Mouse (Mus musculus) right cerebral cortex, postnatal 36 days (tissue): ENCODE measurements around the gene Tesk2.
"Not testable (repeated sequence)": the region's sequence is repeated elsewhere in the genome, so short reads cannot be mapped to it uniquely, and the experiment has no call there.

ENCODE experiments used
- DNase-seq, 2 experiments: peaks; one replicate each; pipeline ENCODE4 v3.0.0; 2022; ENCODE audit warnings: low spot score in 2 of 2, mixed read lengths in 1 of 2

Tesk2 gene

GRCm38 (mm10) chr4:116792453-116792852, 71.7 kb downstream of the Tesk2 start:
- no peak for DNase-seq

GRCm38 (mm10) chr4:116794273-116794672, 73.5 kb downstream of the Tesk2 start:
- no peak for DNase-seq

- no peak for DNase-seq
Measured at GRCm38 (mm10) chr4:116796442-116797110, 75.8 kb downstream of the Tesk2 start.

- DNase-seq: no peak
Measured at GRCm38 (mm10) chr4:116799901-116800300, 79.2 kb downstream of the Tesk2 start.

GRCm38 (mm10) chr4:116807197-116808129, 86.7 kb downstream of the Tesk2 start, which contains the start of the genes Toe1 and Mutyh:
Gene Toe1 (minus strand): TSS chr4:116807640.
Gene Mutyh (plus strand): TSS chr4:116807723.
- peak; percentile 90 to 92 for DNase-seq

- no peak for DNase-seq
Measured at GRCm38 (mm10) chr4:116811012-116811411, 90.3 kb downstream of the Tesk2 start.

- DNase-seq: no peak
Measured at GRCm38 (mm10) chr4:116815276-116815675, 94.5 kb downstream of the Tesk2 start.

GRCm38 (mm10) chr4:116817486-116817885, 96.7 kb downstream of the Tesk2 start:
- DNase-seq: no peak

GRCm38 (mm10) chr4:116819968-116820901, 99.5 kb downstream of the Tesk2 start:
- no peak for DNase-seq

GRCm38 (mm10) chr4:116820902-116821693, 100.3 kb downstream of the Tesk2 start:
- no peak for DNase-seq

- no peak for DNase-seq
Measured at GRCm38 (mm10) chr4:116821694-116822016, 100.9 kb downstream of the Tesk2 start, which contains the start of gene Hpdl. Gene Hpdl (minus strand): TSS chr4:116821707.

- peak; percentile 59 to 66 for DNase-seq
Measured at GRCm38 (mm10) chr4:116824541-116825004, 103.8 kb downstream of the Tesk2 start.

- no peak for DNase-seq
Measured at GRCm38 (mm10) chr4:116827819-116828218, 107.1 kb downstream of the Tesk2 start.

GRCm38 (mm10) chr4:116829364-116830069, 108.8 kb downstream of the Tesk2 start:
- no peak for DNase-seq

- DNase-seq: no peak
Measured at GRCm38 (mm10) chr4:116830070-116830368, 109.3 kb downstream of the Tesk2 start.

- no peak for DNase-seq
Measured at GRCm38 (mm10) chr4:116838999-116839398, 118.3 kb downstream of the Tesk2 start.

GRCm38 (mm10) chr4:116840096-116840495, 119.3 kb downstream of the Tesk2 start:
- not testable (repeated sequence) for DNase-seq

- DNase-seq: no peak
Measured at GRCm38 (mm10) chr4:116840841-116841240, 120.1 kb downstream of the Tesk2 start.

GRCm38 (mm10) chr4:116844324-116844723, 123.6 kb downstream of the Tesk2 start:
- no peak for DNase-seq

GRCm38 (mm10) chr4:116849901-116850300, 129.2 kb downstream of the Tesk2 start:
- DNase-seq: no peak
